Mouse (Mus musculus) embryonic facial prominence, embryonic 13.5 days (tissue): ENCODE results near the gene Angptl6. TPM values are rescaled to one million over a fixed set of nuclear protein-coding genes. Genes with fewer than 3 reads are reported as not detected.

ENCODE experiments used
- ATAC-seq: fragments of 200-750 bp; cut with Nextera tagmentation; 2 replicates; pipeline ENCODE4 v1.8.0; 2017; ENCODE audit warnings: low read depth; ENCODE audit not compliant: insufficient number of reproducible peaks, insufficient read depth, low FRiP score, low TSS enrichment
- H3K27ac ChIP-seq: fragments of 300-500 bp; sonication (generic); 2 replicates; pipeline ENCODE4 v1.5.1; 2015; ENCODE audit warnings: moderate library complexity, mild to moderate bottlenecking, inconsistent platforms
- H3K27me3 ChIP-seq: fragments of 300-500 bp; sonication (generic); 2 replicates; pipeline ENCODE4 v1.6.1; 2015; ENCODE audit warnings: mild to moderate bottlenecking, inconsistent platforms
- H3K36me3 ChIP-seq: fragments of 300-500 bp; sonication (generic); 2 replicates; pipeline ENCODE4 v1.6.1; 2015; ENCODE audit warnings: mild to moderate bottlenecking, inconsistent platforms
- H3K4me1 ChIP-seq: fragments of 300-500 bp; sonication (generic); 2 replicates; pipeline ENCODE4 v1.6.1; 2015; ENCODE audit warnings: inconsistent platforms
- H3K4me2 ChIP-seq: fragments of 300-500 bp; sonication (generic); 2 replicates; pipeline ENCODE4 v1.6.1; 2015; ENCODE audit warnings: moderate library complexity, mild to moderate bottlenecking, inconsistent platforms
- H3K4me3 ChIP-seq: fragments of 300-500 bp; sonication (generic); 2 replicates; pipeline ENCODE4 v1.5.1; 2015; ENCODE audit warnings: mild to moderate bottlenecking, inconsistent platforms
- H3K9ac ChIP-seq: fragments of 300-500 bp; sonication (generic); 2 replicates; pipeline ENCODE4 v1.6.1; 2015; ENCODE audit warnings: mild to moderate bottlenecking, inconsistent platforms
- H3K9me3 ChIP-seq: fragments of 300-500 bp; sonication (generic); 2 replicates; pipeline ENCODE4 v1.6.1; 2016; ENCODE audit warnings: inconsistent platforms
- WGBS: fragments of 180-500 bp; shearing (Covaris S2); methylation state at CpG from one replicate; pipeline ENCODE4 v1.1.7; 2015; ENCODE audit warnings: mixed read lengths; 5-methylcytosine and 5-hydroxymethylcytosine counted together
- polyA plus RNA-seq: library from polyadenylated mRNA; unstranded; fragments of >200 nt; fragmentation: Nextera tagmentation; extraction: Ambion mirVana; gene quantifications from 2 replicates; pipeline ENCODE4 v1.2.1, GENCODE M21; 2015

Gene Angptl6
- polyA plus RNA-seq, 1 experiment from 2014 or later = 3.6 TPM

GRCm38 (mm10) chr9:20893590-20894343, 14.2 kb upstream of the Angptl6 start:
- Histone ChIP-seq H3K9ac (no peak overlapping the region), H3K9me3 (no peaks in the 10 kb centered on the region), H3K4me1 (peaks cover 20% of the 10 kb centered on the region), H3K36me3 (peaks cover 79% of the 10 kb centered on the region), H3K27me3 (no peaks in the 10 kb centered on the region), H3K4me2 (no peak overlapping the region), H3K4me3 (no peak overlapping the region), H3K27ac (no peak overlapping the region)
- ATAC-seq = no peak
- WGBS = 84% methylated on average over 13 of the region's 13 CpGs

- no peak overlapping the region for H3K9ac ChIP-seq
- ATAC-seq = no peak
- H3K9me3 ChIP-seq = no peaks in the 10 kb centered on the region
- no peaks in the 10 kb centered on the region for H3K27me3 ChIP-seq
- WGBS = 51% methylated on average over 5 of the region's 5 CpGs
- H3K4me3 ChIP-seq = no peak overlapping the region
- H3K4me1 ChIP-seq = peaks cover 20% of the 10 kb centered on the region
- H3K27ac ChIP-seq = no peak overlapping the region
- peaks cover 79% of the 10 kb centered on the region for H3K36me3 ChIP-seq
- H3K4me2 ChIP-seq = no peak overlapping the region
Observed at GRCm38 (mm10) chr9:20893069-20893468, 13.5 kb upstream of the Angptl6 start.

GRCm38 (mm10) chr9:20892104-20892653, 12.7 kb upstream of the Angptl6 start:
- H3K9ac ChIP-seq = no peak overlapping the region
- ATAC-seq = no peak
- H3K4me2 ChIP-seq = no peak overlapping the region
- H3K36me3 ChIP-seq = peaks cover 79% of the 10 kb centered on the region
- WGBS = 67% methylated on average over 5 of the region's 5 CpGs
- H3K27me3 ChIP-seq = no peaks in the 10 kb centered on the region
- H3K27ac ChIP-seq = no peak overlapping the region; the same call in 1 of the 2 replicates
- H3K4me3 ChIP-seq = no peak overlapping the region
- no peaks in the 10 kb centered on the region for H3K9me3 ChIP-seq
- H3K4me1 ChIP-seq = peaks cover 14% of the 10 kb centered on the region

- Histone ChIP-seq H3K36me3 (peaks cover 73% of the 10 kb centered on the region), H3K4me1 (peaks cover 11% of the 10 kb centered on the region), H3K4me3 (peak overlapping the region; percentile 2; the same call in 1 of the 2 replicates), H3K27me3 (no peaks in the 10 kb centered on the region), H3K9ac (no peak overlapping the region), H3K27ac (no peak overlapping the region; the same call in 1 of the 2 replicates), H3K9me3 (no peaks in the 10 kb centered on the region), H3K4me2 (no peak overlapping the region)
- 86% methylated on average over 26 of the region's 26 CpGs for WGBS
- ATAC-seq = no peak
Observed at GRCm38 (mm10) chr9:20891339-20892103, 12.0 kb upstream of the Angptl6 start.

GRCm38 (mm10) chr9:20890411-20890810, 10.9 kb upstream of the Angptl6 start:
- Histone ChIP-seq H3K9ac (0 out of 2 replicates have a peak overlapping the region, but pooled peaks have one; percentile 54), H3K4me3 (no peak overlapping the region), H3K9me3 (no peaks in the 10 kb centered on the region), H3K4me1 (peaks cover 11% of the 10 kb centered on the region), H3K4me2 (no peak overlapping the region), H3K27me3 (no peaks in the 10 kb centered on the region), H3K36me3 (peaks cover 62% of the 10 kb centered on the region), H3K27ac (no peak overlapping the region)
- ATAC-seq = no peak
- 92% methylated on average over 5 of the region's 5 CpGs for WGBS

GRCm38 (mm10) chr9:20889185-20890141, 9.9 kb upstream of the Angptl6 start:
- ATAC-seq = no peak
- Histone ChIP-seq H3K36me3 (peaks cover 52% of the 10 kb centered on the region), H3K9me3 (peaks cover 3% of the 10 kb centered on the region; the same call in 1 of the 2 replicates), H3K27me3 (no peaks in the 10 kb centered on the region), H3K4me3 (peak overlapping the region; percentile 97), H3K9ac (peak overlapping the region; percentile 54), H3K4me2 (peak overlapping the region; percentile 82), H3K27ac (no peak overlapping the region), H3K4me1 (peaks cover 11% of the 10 kb centered on the region)
- WGBS = 79% methylated on average over 29 of the region's 29 CpGs

GRCm38 (mm10) chr9:20888386-20888765, 8.8 kb upstream of the Angptl6 start:
- peaks cover 3% of the 10 kb centered on the region; the same call in 1 of the 2 replicates for H3K9me3 ChIP-seq
- H3K27ac ChIP-seq = peak overlapping the region; percentile 95
- H3K27me3 ChIP-seq = no peaks in the 10 kb centered on the region
- WGBS = under 1% methylated on average over 30 of the region's 30 CpGs
- peaks cover 41% of the 10 kb centered on the region for H3K36me3 ChIP-seq
- H3K4me2 ChIP-seq = peak overlapping the region; percentile 82
- peak overlapping the region; percentile 97 for H3K4me3 ChIP-seq
- ATAC-seq = no peak
- H3K4me1 ChIP-seq = peaks cover 11% of the 10 kb centered on the region
- peak overlapping the region; percentile 91 for H3K9ac ChIP-seq

- peak within 1 kb of the TSS; percentile 91 for H3K9ac ChIP-seq
- no peaks in the 10 kb centered on the region for H3K27me3 ChIP-seq
- peak within 1 kb of the TSS; percentile 82 for H3K4me2 ChIP-seq
- H3K4me1 ChIP-seq = peaks cover 11% of the 10 kb centered on the region
- peak within 1 kb of the TSS; percentile 95 for H3K27ac ChIP-seq
- peak; percentile 92 for ATAC-seq
- peaks cover 3% of the 10 kb centered on the region; the same call in 1 of the 2 replicates for H3K9me3 ChIP-seq
- H3K36me3 ChIP-seq = peaks cover 36% of the 10 kb centered on the region
- H3K4me3 ChIP-seq = peak within 1 kb of the TSS; percentile 97
- WGBS = under 1% methylated on average over 43 of the region's 43 CpGs
Observed at GRCm38 (mm10) chr9:20887704-20888385, 8.3 kb upstream of the Angptl6 start, which contains the start of gene Ppan. TSS of gene Ppan (plus strand) at chr9:20888175.

GRCm38 (mm10) chr9:20887191-20887590, 7.7 kb upstream of the Angptl6 start:
- H3K4me1 ChIP-seq = peaks cover 11% of the 10 kb centered on the region
- no peak for ATAC-seq
- H3K9ac ChIP-seq = no peak overlapping the region
- H3K27ac ChIP-seq = peak overlapping the region; percentile 95; the same call in 1 of the 2 replicates
- no peak overlapping the region for H3K4me3 ChIP-seq
- peaks cover 3% of the 10 kb centered on the region; the same call in 1 of the 2 replicates for H3K9me3 ChIP-seq
- peaks cover 29% of the 10 kb centered on the region for H3K36me3 ChIP-seq
- H3K4me2 ChIP-seq = peak overlapping the region; percentile 82; the same call in 1 of the 2 replicates
- 83% methylated on average over 6 of the region's 6 CpGs for WGBS
- H3K27me3 ChIP-seq = no peaks in the 10 kb centered on the region

- H3K4me1 ChIP-seq = peaks cover 11% of the 10 kb centered on the region
- peaks cover 3% of the 10 kb centered on the region; the same call in 1 of the 2 replicates for H3K9me3 ChIP-seq
- H3K4me2 ChIP-seq = no peak overlapping the region
- 97% methylated on average over 2 of the region's 2 CpGs for WGBS
- ATAC-seq = no peak
- no peaks in the 10 kb centered on the region for H3K27me3 ChIP-seq
- H3K4me3 ChIP-seq = no peak overlapping the region
- H3K9ac ChIP-seq = no peak overlapping the region
- peaks cover 23% of the 10 kb centered on the region for H3K36me3 ChIP-seq
- H3K27ac ChIP-seq = no peak overlapping the region
Observed at GRCm38 (mm10) chr9:20886563-20886962, 7.0 kb upstream of the Angptl6 start.
